Mouse (Mus musculus): ENCODE data around the gene Lrrc59. TPM values are rescaled to one million over a fixed set of nuclear protein-coding genes. Genes with fewer than 3 reads are reported as not detected.

Gene Lrrc59
- polyA plus RNA-seq, 1 experiment from 2014 or later = 274 TPM

GRCm38 (mm10) chr11:94610744-94611740, 18.5 kb upstream of the Lrrc59 start:
- Histone ChIP-seq H3K4me3 (no peak overlapping the region), H3K27ac (no peak overlapping the region), H3K27me3 (ENCODE audit: insufficient read depth, poor library complexity, severe bottlenecking) (no peaks in the 10 kb centered on the region), H3K4me1 (replicated peaks) (no peaks in the 10 kb centered on the region), H3K9me3 (no peaks in the 10 kb centered on the region), H3K36me3 (no peaks in the 10 kb centered on the region)
- DNase-seq (ENCODE audit: low spot score) = no peak
- WGBS = 78% methylated on average over 4 of the region's 4 CpGs

GRCm38 (mm10) chr11:94614603-94615002, 15.0 kb upstream of the Lrrc59 start:
- H3K4me3 ChIP-seq = no peak overlapping the region
- no peaks in the 10 kb centered on the region for H3K9me3 ChIP-seq
- 84% methylated on average over 4 of the region's 4 CpGs for WGBS
- DNase-seq (ENCODE audit: low spot score) = no peak
- H3K4me1 ChIP-seq (replicated peaks) = no peaks in the 10 kb centered on the region
- H3K36me3 ChIP-seq = no peaks in the 10 kb centered on the region
- no peak overlapping the region for H3K27ac ChIP-seq
- no peaks in the 10 kb centered on the region for H3K27me3 ChIP-seq (ENCODE audit: insufficient read depth, poor library complexity, severe bottlenecking)

GRCm38 (mm10) chr11:94615494-94615893, 14.1 kb upstream of the Lrrc59 start:
- H3K27me3 ChIP-seq (ENCODE audit: insufficient read depth, poor library complexity, severe bottlenecking) = no peaks in the 10 kb centered on the region
- no peak overlapping the region for H3K4me3 ChIP-seq
- H3K4me1 ChIP-seq (replicated peaks) = no peaks in the 10 kb centered on the region
- DNase-seq (ENCODE audit: low spot score) = no peak
- WGBS = 46% methylated on average over 4 of the region's 4 CpGs
- no peaks in the 10 kb centered on the region for H3K9me3 ChIP-seq
- no peaks in the 10 kb centered on the region for H3K36me3 ChIP-seq
- H3K27ac ChIP-seq = no peak overlapping the region

GRCm38 (mm10) chr11:94617646-94618045, 11.9 kb upstream of the Lrrc59 start:
- DNase-seq (ENCODE audit: low spot score) = no peak
- H3K27ac ChIP-seq = no peak overlapping the region
- no peaks in the 10 kb centered on the region for H3K27me3 ChIP-seq (ENCODE audit: insufficient read depth, poor library complexity, severe bottlenecking)
- no peaks in the 10 kb centered on the region for H3K9me3 ChIP-seq
- H3K36me3 ChIP-seq = no peaks in the 10 kb centered on the region
- H3K4me3 ChIP-seq = no peak overlapping the region
- H3K4me1 ChIP-seq (replicated peaks) = no peaks in the 10 kb centered on the region
- 93% methylated on average over 2 of the region's 2 CpGs for WGBS

GRCm38 (mm10) chr11:94620766-94621457, 8.7 kb upstream of the Lrrc59 start:
- H3K27me3 ChIP-seq (ENCODE audit: insufficient read depth, poor library complexity, severe bottlenecking) = no peaks in the 10 kb centered on the region
- DNase-seq (ENCODE audit: low spot score) = no peak
- no peaks in the 10 kb centered on the region for H3K4me1 ChIP-seq (replicated peaks)
- WGBS = 56% methylated on average over 6 of the region's 6 CpGs
- no peak overlapping the region for H3K4me3 ChIP-seq
- no peak overlapping the region for H3K27ac ChIP-seq
- no peaks in the 10 kb centered on the region for H3K36me3 ChIP-seq
- H3K9me3 ChIP-seq = no peaks in the 10 kb centered on the region

- H3K4me1 ChIP-seq (replicated peaks) = no peaks in the 10 kb centered on the region
- no peaks in the 10 kb centered on the region for H3K36me3 ChIP-seq
- DNase-seq (ENCODE audit: low spot score) = no peak
- H3K9me3 ChIP-seq = no peaks in the 10 kb centered on the region
- H3K27ac ChIP-seq = no peak overlapping the region
- H3K27me3 ChIP-seq (ENCODE audit: insufficient read depth, poor library complexity, severe bottlenecking) = no peaks in the 10 kb centered on the region
- no peak overlapping the region for H3K4me3 ChIP-seq
These were observed 8.1 kb upstream of the Lrrc59 start for GRCm38 (mm10) chr11:94621458-94621852.

- Histone ChIP-seq H3K27ac (no peak overlapping the region), H3K4me3 (no peak overlapping the region), H3K36me3 (no peaks in the 10 kb centered on the region), H3K4me1 (replicated peaks) (no peaks in the 10 kb centered on the region), H3K27me3 (ENCODE audit: insufficient read depth, poor library complexity, severe bottlenecking) (no peaks in the 10 kb centered on the region), H3K9me3 (no peaks in the 10 kb centered on the region)
- DNase-seq (ENCODE audit: low spot score) = no peak
- 85% methylated on average over 2 of the region's 2 CpGs for WGBS
These were observed 7.4 kb upstream of the Lrrc59 start for GRCm38 (mm10) chr11:94622162-94622561.

GRCm38 (mm10) chr11:94629884-94630198, 274 bp downstream of the Lrrc59 start:
- Histone ChIP-seq H3K9me3 (no peaks in the 10 kb centered on the region), H3K4me3 (peak overlapping the region; percentile 75), H3K27me3 (ENCODE audit: insufficient read depth, poor library complexity, severe bottlenecking) (no peaks in the 10 kb centered on the region), H3K27ac (peak overlapping the region; percentile 91), H3K36me3 (peaks cover 37% of the 10 kb centered on the region), H3K4me1 (replicated peaks) (peaks cover 15% of the 10 kb centered on the region)
- under 1% methylated on average over 27 of the region's 28 CpGs for WGBS
- DNase-seq (ENCODE audit: low spot score) = no peak

- Histone ChIP-seq H3K27ac (peak overlapping the region; percentile 91), H3K4me1 (replicated peaks) (peaks cover 15% of the 10 kb centered on the region), H3K9me3 (no peaks in the 10 kb centered on the region), H3K27me3 (ENCODE audit: insufficient read depth, poor library complexity, severe bottlenecking) (no peaks in the 10 kb centered on the region), H3K4me3 (peak overlapping the region; percentile 75), H3K36me3 (peaks cover 43% of the 10 kb centered on the region)
- DNase-seq (ENCODE audit: low spot score) = peak; percentile 28
- WGBS = 16% methylated on average over 26 of the region's 26 CpGs
These were observed 838 bp downstream of the Lrrc59 start for GRCm38 (mm10) chr11:94630199-94631011.

- no peak for DNase-seq (ENCODE audit: low spot score)
- H3K9me3 ChIP-seq = no peaks in the 10 kb centered on the region
- H3K4me1 ChIP-seq (replicated peaks) = peaks cover 15% of the 10 kb centered on the region
- peaks cover 58% of the 10 kb centered on the region for H3K36me3 ChIP-seq
- H3K27ac ChIP-seq = no peak overlapping the region
- H3K4me3 ChIP-seq = no peak overlapping the region
- 96% methylated on average over 5 of the region's 5 CpGs for WGBS
- H3K27me3 ChIP-seq (ENCODE audit: insufficient read depth, poor library complexity, severe bottlenecking) = no peaks in the 10 kb centered on the region
These were observed 2.4 kb downstream of the Lrrc59 start for GRCm38 (mm10) chr11:94631969-94632368.

GRCm38 (mm10) chr11:94632988-94633387, 3.4 kb downstream of the Lrrc59 start:
- peaks cover 69% of the 10 kb centered on the region for H3K36me3 ChIP-seq
- 92% methylated on average over 8 of the region's 8 CpGs for WGBS
- no peaks in the 10 kb centered on the region for H3K27me3 ChIP-seq (ENCODE audit: insufficient read depth, poor library complexity, severe bottlenecking)
- no peak overlapping the region for H3K27ac ChIP-seq
- H3K4me3 ChIP-seq = no peak overlapping the region
- H3K4me1 ChIP-seq (replicated peaks) = peaks cover 15% of the 10 kb centered on the region
- DNase-seq (ENCODE audit: low spot score) = no peak
- no peaks in the 10 kb centered on the region for H3K9me3 ChIP-seq

- WGBS = 92% methylated on average over 5 of the region's 5 CpGs
- H3K4me3 ChIP-seq = no peak overlapping the region
- H3K36me3 ChIP-seq = peaks cover 83% of the 10 kb centered on the region
- peaks cover 15% of the 10 kb centered on the region for H3K4me1 ChIP-seq (replicated peaks)
- no peaks in the 10 kb centered on the region for H3K27me3 ChIP-seq (ENCODE audit: insufficient read depth, poor library complexity, severe bottlenecking)
- no peak for DNase-seq (ENCODE audit: low spot score)
- no peaks in the 10 kb centered on the region for H3K9me3 ChIP-seq
- H3K27ac ChIP-seq = no peak overlapping the region
These were observed 4.9 kb downstream of the Lrrc59 start for GRCm38 (mm10) chr11:94634431-94634830.

All from hindbrain, embryonic 10.5 days (tissue).